27 mouse cellular contexts compared by ENCODE assay signal in the genomic region with DNA sequence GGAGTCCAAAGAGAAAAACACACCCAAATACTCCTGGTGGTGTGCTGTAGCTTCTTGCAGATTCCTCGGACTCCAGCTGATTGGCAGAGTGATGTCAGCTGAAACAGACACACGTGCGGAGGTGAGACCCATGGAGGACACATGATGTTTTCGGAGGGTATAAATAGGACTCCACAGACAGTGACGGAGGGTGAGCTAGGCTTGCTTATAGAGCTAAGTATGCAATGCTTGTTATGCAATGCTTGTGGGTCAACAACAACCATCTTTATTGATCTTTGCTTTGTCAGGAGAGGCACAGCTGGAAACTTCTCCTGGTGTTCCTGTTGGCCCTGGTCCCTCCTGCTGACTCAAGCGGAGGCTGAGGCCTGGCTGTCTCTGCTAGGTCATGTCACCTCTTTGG. TPM values are rescaled to one million over a fixed set of nuclear protein-coding genes. Genes with fewer than 3 reads are reported as not detected.
"Had no signal": no experiment of that assay in that cellular context is flagged by ENCODE, and none has a peak within 500 bp of the region (broad histone marks: within the 10 kb centered on the region; RNA-seq: fewer than 3 reads in every experiment).

No protein-coding gene starts in this region.

- H3K36me3 ChIP-seq: midbrain, embryonic 10.5 days; midbrain, embryonic 12.5 days; neural tube, embryonic 13.5 days; neural tube, embryonic 15.5 days had no signal

- H3K27me3 ChIP-seq: midbrain, embryonic 12.5 days; neural tube, embryonic 13.5 days; neural tube, embryonic 15.5 days had no signal

- H3K4me1 ChIP-seq: midbrain, embryonic 10.5 days; midbrain, embryonic 12.5 days; neural tube, embryonic 13.5 days; neural tube, embryonic 15.5 days had no signal

- H3K27ac ChIP-seq: midbrain, embryonic 10.5 days; midbrain, embryonic 12.5 days; neural tube, embryonic 13.5 days; neural tube, embryonic 15.5 days had no signal

- H3K9ac ChIP-seq: lung, embryonic 14.5 days; midbrain, embryonic 12.5 days; neural tube, embryonic 13.5 days; neural tube, embryonic 15.5 days had no signal

- DNase-seq: lung, adult 18-20 months; lung, embryonic 14.5 days; lung, postnatal 10 days; lung, postnatal 4 days; midbrain, embryonic 14.5 days; retina, postnatal 1 day; right cerebral cortex, adult 18-20 months; right cerebral cortex, postnatal 25 days; right cerebral cortex, postnatal 4 days; spleen, adult 18-20 months; thymus, adult 18-20 months; thymus, postnatal 14 days; thymus, postnatal 36 days had no signal

- ATAC-seq: midbrain, embryonic 16.5 days had no signal

- H3K4me2 ChIP-seq: lung, embryonic 14.5 days; midbrain, embryonic 12.5 days; neural tube, embryonic 13.5 days; neural tube, embryonic 15.5 days had no signal

- H3K4me3 ChIP-seq: midbrain, embryonic 10.5 days; midbrain, embryonic 12.5 days; myocyte; neural tube, embryonic 13.5 days; neural tube, embryonic 15.5 days had no signal

- H3K9me3 ChIP-seq: midbrain, embryonic 10.5 days; midbrain, embryonic 12.5 days; neural tube, embryonic 13.5 days; neural tube, embryonic 15.5 days had no signal

RNA-seq across cellular contexts. Expression of a gene that starts 8.1 kb away (rescaled TPM):
- total RNA-seq: megakaryocyte, adult 5-6 weeks had no signal
- polyA plus RNA-seq: small intestine, adult 2 months had no signal

RNA-seq across cellular contexts. Expression of a gene that starts 42.1 kb away (rescaled TPM):
- total RNA-seq: megakaryocyte, adult 5-6 weeks; megakaryocyte-erythroid progenitor cell, adult 5-6 weeks had no signal
- polyA plus RNA-seq: lung, embryonic 14.5 days; lung, embryonic 16.5 days; midbrain, embryonic 10.5 days; midbrain, embryonic 12.5 days; myocyte; neural tube, embryonic 11.5 days; neural tube, embryonic 13.5 days; small intestine, adult 2 months; stomach, embryonic 14.5 days; stomach, embryonic 16.5 days; thymus, postnatal 0 days had no signal

RNA-seq across cellular contexts. Expression of a gene that starts 42.3 kb away (rescaled TPM):
- total RNA-seq: megakaryocyte, adult 5-6 weeks; megakaryocyte-erythroid progenitor cell, adult 5-6 weeks had no signal
- polyA plus RNA-seq: lung, embryonic 14.5 days; lung, embryonic 16.5 days; midbrain, embryonic 10.5 days; midbrain, embryonic 12.5 days; midbrain, embryonic 14.5 days; neural tube, embryonic 11.5 days; neural tube, embryonic 13.5 days; small intestine, adult 2 months; stomach, embryonic 14.5 days; stomach, embryonic 16.5 days had no signal
